Comparison of ENCODE assay signal across 8 mouse cellular contexts in genomic region chr8:124020439-124021236, GRCm38 (mm10). TPM values are rescaled to one million over a fixed set of nuclear protein-coding genes. Genes with fewer than 3 reads are reported as not detected.
DNase-seq lines count a peak whose midpoint lies in the region; ATAC-seq lines count a peak whose summit lies in the region.

No protein-coding gene starts in this region.

- no peaks in the 10 kb centered on the region for H3K9me3 ChIP-seq in forebrain, embryonic 14.5 days (replicated peaks; ENCODE audit: control insufficient read depth, low read length)
- no peaks in the 10 kb centered on the region for H3K9me3 ChIP-seq in hindbrain, embryonic 16.5 days (ENCODE audit: control insufficient read depth, low read length)
- no peaks in the 10 kb centered on the region for H3K9me3 ChIP-seq in midbrain, embryonic 16.5 days (replicated peaks; ENCODE audit: control insufficient read depth, low read length, poor library complexity, severe bottlenecking)

- H3K27ac ChIP-seq in forebrain, embryonic 14.5 days (ENCODE audit: low read depth, low read length): peak overlapping the region; percentile 92
- H3K27ac ChIP-seq in hindbrain, embryonic 16.5 days (ENCODE audit: low read depth, low read length): peak overlapping the region; percentile 95
- H3K27ac ChIP-seq in midbrain, embryonic 16.5 days (ENCODE audit: low read length): peak overlapping the region; percentile 92

- peak; percentile 30 for DNase-seq in adrenal gland, adult 8-10 months
- DNase-seq in adrenal gland, adult 2 months: no peak
- peak; percentile 14 for DNase-seq in brain, embryonic 18.5 days (ENCODE audit: low read depth, low spot score)
- DNase-seq in forebrain, embryonic 14.5 days (ENCODE audit: low spot score): peak; percentile 75
- peak; percentile 82 for DNase-seq in liver
- peak; percentile 49 to 82 for DNase-seq in spleen, postnatal 4 days (ENCODE audit: low spot score in 2 of 2)

- peak overlapping the region; percentile 71 for H3K9ac ChIP-seq in forebrain, embryonic 14.5 days (ENCODE audit: low read length)
- H3K9ac ChIP-seq in hindbrain, embryonic 16.5 days (ENCODE audit: low read depth, low read length): peak overlapping the region; percentile 82
- peak overlapping the region; percentile 82 for H3K9ac ChIP-seq in midbrain, embryonic 16.5 days (ENCODE audit: low read depth, low read length)

- H3K36me3 ChIP-seq in forebrain, embryonic 14.5 days (ENCODE audit: control insufficient read depth, insufficient read depth, low read length): peaks cover 13% of the 10 kb centered on the region; the same call in 1 of the 2 replicates
- H3K36me3 ChIP-seq in hindbrain, embryonic 16.5 days (ENCODE audit: control insufficient read depth, insufficient read depth, low read length): 0 out of 2 replicates have a peak, but pooled peaks cover 2% of the 10 kb centered on the region
- no peaks in the 10 kb centered on the region for H3K36me3 ChIP-seq in midbrain, embryonic 16.5 days (ENCODE audit: control insufficient read depth, insufficient read depth, low read length)

- no peaks in the 10 kb centered on the region for H3K27me3 ChIP-seq in forebrain, embryonic 14.5 days (replicated peaks; ENCODE audit: control insufficient read depth, insufficient read depth, low read length)
- H3K27me3 ChIP-seq in hindbrain, embryonic 16.5 days (replicated peaks; ENCODE audit: control insufficient read depth, insufficient read depth, low read length): no peaks in the 10 kb centered on the region
- no peaks in the 10 kb centered on the region for H3K27me3 ChIP-seq in midbrain, embryonic 16.5 days (ENCODE audit: control insufficient read depth, insufficient read depth, low read depth, low read length)

- peak overlapping the region; percentile 69 for H3K4me2 ChIP-seq in forebrain, embryonic 14.5 days (ENCODE audit: low read length)
- H3K4me2 ChIP-seq in hindbrain, embryonic 16.5 days (ENCODE audit: low read length): peak overlapping the region; percentile 78
- peak overlapping the region; percentile 82 for H3K4me2 ChIP-seq in midbrain, embryonic 16.5 days (ENCODE audit: low read length)

- H3K4me1 ChIP-seq in forebrain, embryonic 14.5 days (ENCODE audit: control insufficient read depth, insufficient read depth, low read length): peaks cover 19% of the 10 kb centered on the region
- H3K4me1 ChIP-seq in hindbrain, embryonic 16.5 days (ENCODE audit: control insufficient read depth, insufficient read depth, low read depth, low read length): peaks cover 20% of the 10 kb centered on the region
- peaks cover 29% of the 10 kb centered on the region for H3K4me1 ChIP-seq in midbrain, embryonic 16.5 days (ENCODE audit: control insufficient read depth, insufficient read depth, low read length)

- WGBS in forebrain, embryonic 14.5 days: under 1% methylated on average over 61 of the region's 87 CpGs
- under 1% methylated on average over 50 of the region's 87 CpGs for WGBS in hindbrain, embryonic 16.5 days
- WGBS in midbrain, embryonic 16.5 days: under 1% methylated on average over 48 of the region's 87 CpGs

- ATAC-seq in forebrain, embryonic 14.5 days: peak; percentile 90
- ATAC-seq in hindbrain, embryonic 16.5 days: peak; percentile 90
- ATAC-seq in midbrain, embryonic 16.5 days: peak; percentile 87

- peak overlapping the region; percentile 76 for H3K4me3 ChIP-seq in forebrain, embryonic 14.5 days (ENCODE audit: low read depth, low read length)
- H3K4me3 ChIP-seq in hindbrain, embryonic 16.5 days (ENCODE audit: low read length): peak overlapping the region; percentile 87
- peak overlapping the region; percentile 78 for H3K4me3 ChIP-seq in midbrain, embryonic 16.5 days (ENCODE audit: low read depth, low read length)

RNA-seq across cellular contexts. Expression of gene Taf5l, which starts 0.6 kb away (rescaled TPM):
- total RNA-seq in adrenal gland, adult 8-10 months (2022): 10 to 100 TPM; 20.0 to 27.7 (median 24.9) TPM
- total RNA-seq in adrenal gland, adult 2 months (2021): 10 to 100 TPM; 21.3 to 24.1 TPM
- 18.7 and 22.7 TPM in 2 replicates for polyA plus RNA-seq in adrenal gland, adult 2 months (2012; rRNA removed)
- 31.1 and 36.0 TPM in 2 replicates for polyA plus RNA-seq in forebrain, embryonic 14.5 days (2014; fragmentation: Nextera tagmentation; extraction: Ambion mirVana)
- polyA plus RNA-seq in hindbrain, embryonic 16.5 days (2015; fragmentation: Nextera tagmentation; extraction: Ambion mirVana): 18.6 and 20.7 TPM in 2 replicates
- 19.4 and 20.5 TPM in 2 replicates for polyA plus RNA-seq in midbrain, embryonic 16.5 days (2015; fragmentation: Nextera tagmentation; extraction: Ambion mirVana)

RNA-seq across cellular contexts. Expression of gene Urb2, which starts 0.7 kb away (rescaled TPM):
- total RNA-seq in adrenal gland, adult 8-10 months (2022): 10 to 100 TPM; 11.8 to 14.7 (median 14.2) TPM
- 10 to 100 TPM; 10.6 to 12.7 TPM for total RNA-seq in adrenal gland, adult 2 months (2021)
- 2.2 and 3.4 TPM in 2 replicates for polyA plus RNA-seq in adrenal gland, adult 2 months (2012; rRNA removed)
- polyA plus RNA-seq in forebrain, embryonic 14.5 days (2014; fragmentation: Nextera tagmentation; extraction: Ambion mirVana): 3.9 and 4.2 TPM in 2 replicates
- polyA plus RNA-seq in hindbrain, embryonic 16.5 days (2015; fragmentation: Nextera tagmentation; extraction: Ambion mirVana): 2.6 and 4.7 TPM in 2 replicates
- polyA plus RNA-seq in midbrain, embryonic 16.5 days (2015; fragmentation: Nextera tagmentation; extraction: Ambion mirVana): 3.8 TPM in 2 replicates

RNA-seq across cellular contexts. Expression of gene Abcb10, which starts 37.7 kb away (rescaled TPM):
- 10 to 100 TPM; 12.0 to 23.2 (median 16.6) TPM for total RNA-seq in adrenal gland, adult 8-10 months (2022)
- total RNA-seq in adrenal gland, adult 2 months (2021): 10 to 100 TPM in 1 of 2 experiments, 1 to 10 TPM in 1; 9.3 to 15.7 TPM
- polyA plus RNA-seq in adrenal gland, adult 2 months (2012; rRNA removed): 14.7 and 16.7 TPM in 2 replicates
- polyA plus RNA-seq in forebrain, embryonic 14.5 days (2014; fragmentation: Nextera tagmentation; extraction: Ambion mirVana): 11.1 and 11.5 TPM in 2 replicates
- polyA plus RNA-seq in hindbrain, embryonic 16.5 days (2015; fragmentation: Nextera tagmentation; extraction: Ambion mirVana): 14.6 TPM in 2 replicates
- 14.3 and 14.8 TPM in 2 replicates for polyA plus RNA-seq in midbrain, embryonic 16.5 days (2015; fragmentation: Nextera tagmentation; extraction: Ambion mirVana)
